Mouse (Mus musculus): Measurements from ENCODE around the gene Derl2. TPM values are rescaled to one million over a fixed set of nuclear protein-coding genes. Genes with fewer than 3 reads are reported as not detected.

Gene Derl2
- polyA plus RNA-seq (2015; fragmentation: Nextera tagmentation; extraction: Ambion mirVana): 41.9 and 48.6 TPM in 2 replicates

- Histone ChIP-seq H3K4me2 (replicated peaks; ENCODE audit: low read depth, low read length) (peak within 1 kb of the TSS; percentile 91), H3K9ac (replicated peaks; ENCODE audit: low read length) (peak within 1 kb of the TSS; percentile 93), H3K9me3 (ENCODE audit: low read length) (no peaks in the 10 kb centered on the region), H3K27ac (ENCODE audit: low read length) (peak within 1 kb of the TSS; percentile 94), H3K27me3 (ENCODE audit: insufficient read depth, low read length) (no peaks in the 10 kb centered on the region), H3K4me1 (ENCODE audit: insufficient read depth, low read length) (peaks cover 28% of the 10 kb centered on the region), H3K36me3 (ENCODE audit: insufficient read depth, low read length) (peaks cover 9% of the 10 kb centered on the region), H3K4me3 (ENCODE audit: low read length) (peak within 1 kb of the TSS; percentile 94)
- under 1% methylated on average over 70 of the region's 71 CpGs for WGBS
- ATAC-seq (ENCODE audit: low FRiP score, low TSS enrichment): peak; percentile 100
These were observed at the start of gene Derl2, which contains the start of gene Mis12 for GRCm38 (mm10) chr11:71019201-71020068. Derl2 (minus strand) TSS chr11:71019841. Mis12 (plus strand) TSS chr11:71019611.

- 4% methylated on average over 1 of the region's 1 CpGs for WGBS
- no peak overlapping the region for H3K27ac ChIP-seq (ENCODE audit: low read length)
- no peaks in the 10 kb centered on the region for H3K9me3 ChIP-seq (ENCODE audit: low read length)
These were observed 32.9 kb upstream of the Derl2 start for GRCm38 (mm10) chr11:71052554-71052953.

GRCm38 (mm10) chr11:71039526-71040298 is 20.1 kb upstream of the Derl2 start:
- no peak overlapping the region for H3K27ac ChIP-seq (ENCODE audit: low read length)
- H3K36me3 ChIP-seq (ENCODE audit: insufficient read depth, low read length): no peaks in the 10 kb centered on the region
- H3K4me3 ChIP-seq (ENCODE audit: low read length): no peak overlapping the region
- no peak for ATAC-seq (ENCODE audit: low FRiP score, low TSS enrichment)
- no peaks in the 10 kb centered on the region for H3K27me3 ChIP-seq (ENCODE audit: insufficient read depth, low read length)
- H3K4me2 ChIP-seq (replicated peaks; ENCODE audit: low read depth, low read length): no peak overlapping the region
- H3K4me1 ChIP-seq (ENCODE audit: insufficient read depth, low read length): no peaks in the 10 kb centered on the region
- WGBS: 98% methylated on average over 5 of the region's 5 CpGs
- H3K9ac ChIP-seq (replicated peaks; ENCODE audit: low read length): no peak overlapping the region
- H3K9me3 ChIP-seq (ENCODE audit: low read length): peaks cover 3% of the 10 kb centered on the region; the same call in 1 of the 2 replicates

More at GRCm38 (mm10) chr11:71052554-71052953, 32.9 kb upstream of the Derl2 start:
- ATAC-seq (ENCODE audit: low FRiP score, low TSS enrichment): no peak
- Histone ChIP-seq H3K4me3 (ENCODE audit: low read length) (no peak overlapping the region), H3K9ac (replicated peaks; ENCODE audit: low read length) (no peak overlapping the region), H3K27me3 (ENCODE audit: insufficient read depth, low read length) (no peaks in the 10 kb centered on the region), H3K4me2 (replicated peaks; ENCODE audit: low read depth, low read length) (no peak overlapping the region), H3K4me1 (ENCODE audit: insufficient read depth, low read length) (no peaks in the 10 kb centered on the region), H3K36me3 (ENCODE audit: insufficient read depth, low read length) (no peaks in the 10 kb centered on the region)

GRCm38 (mm10) chr11:71033163-71033761 is 13.6 kb upstream of the Derl2 start, which contains the start of gene 6330403K07Rik:
6330403K07Rik (minus strand) TSS chr11:71033513.
- Histone ChIP-seq H3K27ac (ENCODE audit: low read length) (peak within 1 kb of the TSS; percentile 57), H3K9me3 (ENCODE audit: low read length) (no peaks in the 10 kb centered on the region), H3K27me3 (ENCODE audit: insufficient read depth, low read length) (no peaks in the 10 kb centered on the region), H3K9ac (replicated peaks; ENCODE audit: low read length) (peak within 1 kb of the TSS; percentile 71), H3K36me3 (ENCODE audit: insufficient read depth, low read length) (no peaks in the 10 kb centered on the region), H3K4me3 (ENCODE audit: low read length) (peak within 1 kb of the TSS; percentile 64), H3K4me1 (ENCODE audit: insufficient read depth, low read length) (peaks cover 4% of the 10 kb centered on the region; the same call in 1 of the 2 replicates), H3K4me2 (replicated peaks; ENCODE audit: low read depth, low read length) (peak within 1 kb of the TSS; percentile 87)
- ATAC-seq (ENCODE audit: low FRiP score, low TSS enrichment): peak; percentile 98
- 0% methylated on average over 30 of the region's 31 CpGs for WGBS

- Histone ChIP-seq H3K4me1 (ENCODE audit: insufficient read depth, low read length) (peaks cover 4% of the 10 kb centered on the region; the same call in 1 of the 2 replicates), H3K4me2 (replicated peaks; ENCODE audit: low read depth, low read length) (peak overlapping the region; percentile 87), H3K4me3 (ENCODE audit: low read length) (peak overlapping the region; percentile 64), H3K9ac (replicated peaks; ENCODE audit: low read length) (peak overlapping the region; percentile 71), H3K9me3 (ENCODE audit: low read length) (no peaks in the 10 kb centered on the region), H3K27ac (ENCODE audit: low read length) (peak overlapping the region; percentile 57; the same call in 1 of the 2 replicates), H3K36me3 (ENCODE audit: insufficient read depth, low read length) (peaks cover 3% of the 10 kb centered on the region), H3K27me3 (ENCODE audit: insufficient read depth, low read length) (no peaks in the 10 kb centered on the region)
- ATAC-seq (ENCODE audit: low FRiP score, low TSS enrichment): no peak
- 3% methylated on average over 26 of the region's 26 CpGs for WGBS
These were observed 13.0 kb upstream of the Derl2 start for GRCm38 (mm10) chr11:71032491-71033162.

GRCm38 (mm10) chr11:71032070-71032469 is 12.4 kb upstream of the Derl2 start:
- ATAC-seq (ENCODE audit: low FRiP score, low TSS enrichment): no peak
- Histone ChIP-seq H3K9me3 (ENCODE audit: low read length) (no peaks in the 10 kb centered on the region), H3K4me1 (ENCODE audit: insufficient read depth, low read length) (peaks cover 4% of the 10 kb centered on the region; the same call in 1 of the 2 replicates), H3K4me2 (replicated peaks; ENCODE audit: low read depth, low read length) (peak overlapping the region; percentile 87), H3K4me3 (ENCODE audit: low read length) (peak overlapping the region; percentile 64), H3K27me3 (ENCODE audit: insufficient read depth, low read length) (no peaks in the 10 kb centered on the region), H3K9ac (replicated peaks; ENCODE audit: low read length) (peak overlapping the region; percentile 71), H3K27ac (ENCODE audit: low read length) (no peak overlapping the region), H3K36me3 (ENCODE audit: insufficient read depth, low read length) (peaks cover 8% of the 10 kb centered on the region)
- 63% methylated on average over 7 of the region's 7 CpGs for WGBS

- Histone ChIP-seq H3K36me3 (ENCODE audit: insufficient read depth, low read length) (peaks cover 29% of the 10 kb centered on the region), H3K27ac (ENCODE audit: low read length) (no peak overlapping the region), H3K9me3 (ENCODE audit: low read length) (no peaks in the 10 kb centered on the region), H3K4me2 (replicated peaks; ENCODE audit: low read depth, low read length) (no peak overlapping the region), H3K4me1 (ENCODE audit: insufficient read depth, low read length) (peaks cover 4% of the 10 kb centered on the region; the same call in 1 of the 2 replicates), H3K9ac (replicated peaks; ENCODE audit: low read length) (no peak overlapping the region), H3K27me3 (ENCODE audit: insufficient read depth, low read length) (no peaks in the 10 kb centered on the region), H3K4me3 (ENCODE audit: low read length) (no peak overlapping the region)
- WGBS: 72% methylated on average over 3 of the region's 3 CpGs
- ATAC-seq (ENCODE audit: low FRiP score, low TSS enrichment): no peak
These were observed 9.9 kb upstream of the Derl2 start for GRCm38 (mm10) chr11:71029403-71030118.

- WGBS: 77% methylated on average over 3 of the region's 3 CpGs
- Histone ChIP-seq H3K4me1 (ENCODE audit: insufficient read depth, low read length) (peaks cover 4% of the 10 kb centered on the region; the same call in 1 of the 2 replicates), H3K27me3 (ENCODE audit: insufficient read depth, low read length) (no peaks in the 10 kb centered on the region), H3K4me3 (ENCODE audit: low read length) (no peak overlapping the region), H3K36me3 (ENCODE audit: insufficient read depth, low read length) (peaks cover 35% of the 10 kb centered on the region), H3K9me3 (ENCODE audit: low read length) (no peaks in the 10 kb centered on the region), H3K4me2 (replicated peaks; ENCODE audit: low read depth, low read length) (no peak overlapping the region), H3K9ac (replicated peaks; ENCODE audit: low read length) (no peak overlapping the region), H3K27ac (ENCODE audit: low read length) (no peak overlapping the region)
- no peak for ATAC-seq (ENCODE audit: low FRiP score, low TSS enrichment)
These were observed 8.6 kb upstream of the Derl2 start for GRCm38 (mm10) chr11:71028280-71028679.
